Mouse (Mus musculus) spleen, adult 2 months (tissue): ENCODE data around the gene Adamts8.

ENCODE experiments used
- CTCF ChIP-seq: fragments of 200-500 bp; IDR thresholded peaks from 2 replicates; pipeline ENCODE4 v1.5.1; 2011; ENCODE audit warnings: mild to moderate bottlenecking, inconsistent platforms; ENCODE audit not compliant: insufficient read depth, insufficient read length, insufficient replicate concordance; ENCODE audit errors: extremely low read depth
- POLR2A ChIP-seq: fragments of 200-500 bp; IDR thresholded peaks from 2 replicates; pipeline ENCODE4 v1.6.1; 2011; ENCODE audit warnings: low read depth, low read length, inconsistent platforms

GRCm38 (mm10) chr9:30908973-30909372 lies 33.4 kb upstream of the Adamts8 start:
- no peak for TF ChIP-seq CTCF
- no peak for TF ChIP-seq POLR2A
